Mouse (Mus musculus) natural killer cell, adult 2 months (primary cell): ENCODE results near the gene Rgl3.
A peak's percentile ranks its signal among the peaks of the same experiment; 100 is the strongest.

Source experiments
- DNase-seq, 2 experiments: peaks; one replicate each; pipeline ENCODE4 v3.0.0; 2022; ENCODE audit warnings: low spot score in 2 of 2

Gene Rgl3

DNA sequence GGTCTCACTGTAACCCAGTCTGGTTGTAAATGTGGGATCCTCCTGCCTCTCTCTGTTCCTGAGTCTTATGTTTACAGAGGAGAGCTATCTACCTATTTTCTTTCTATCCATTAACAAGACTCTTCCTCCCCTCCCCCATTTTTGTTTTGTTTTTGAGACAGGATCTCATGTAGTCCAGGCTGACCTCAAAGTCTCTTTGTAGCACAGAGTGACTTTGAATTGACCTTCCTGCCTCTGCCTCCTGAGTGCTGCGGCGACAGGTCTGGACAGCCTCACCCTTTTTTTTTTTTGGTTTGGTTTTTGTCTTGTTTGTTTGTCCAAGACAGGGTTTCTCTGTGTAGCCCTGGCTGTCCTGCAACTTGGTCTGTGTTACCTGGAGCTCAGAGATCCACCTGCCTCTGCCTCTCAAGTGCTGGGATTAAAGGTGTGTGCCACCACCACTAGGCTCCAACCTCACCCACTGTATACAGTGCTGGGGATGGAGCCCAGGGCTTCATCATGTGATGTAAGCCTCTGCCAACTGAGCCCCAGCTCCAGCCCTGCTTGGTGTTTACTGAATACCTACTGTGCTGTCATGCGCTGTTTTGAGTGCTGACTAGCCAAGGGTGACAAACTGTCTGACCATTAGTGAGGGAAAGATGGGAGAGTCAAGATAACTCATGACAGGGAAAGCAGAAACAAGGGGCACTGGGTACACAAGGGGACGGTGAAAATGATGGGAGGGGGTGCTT lies 10.7 kb downstream of the Rgl3 start:
- no peak for DNase-seq

DNA sequence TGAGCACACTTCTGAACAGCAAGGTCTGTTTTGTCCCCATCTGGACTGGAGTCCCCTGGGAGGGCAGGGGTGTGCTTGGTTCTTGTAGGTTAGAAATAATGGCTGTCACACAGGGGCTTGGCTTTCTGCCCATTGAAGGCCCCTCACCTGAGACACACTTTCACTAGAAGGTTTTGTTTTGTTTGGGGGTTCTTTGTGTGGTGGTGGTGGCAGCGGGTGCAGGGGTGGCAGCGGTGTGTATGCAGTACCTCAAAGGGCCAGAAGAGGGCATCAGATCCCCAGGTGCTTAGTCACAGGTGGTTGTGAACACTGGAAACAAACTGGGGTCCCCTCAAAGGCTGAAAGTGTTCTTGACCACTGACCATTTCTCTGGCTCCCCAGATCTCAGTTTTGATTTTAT lies 11.3 kb downstream of the Rgl3 start:
- DNase-seq, result peak; percentile 19 to 48

DNA sequence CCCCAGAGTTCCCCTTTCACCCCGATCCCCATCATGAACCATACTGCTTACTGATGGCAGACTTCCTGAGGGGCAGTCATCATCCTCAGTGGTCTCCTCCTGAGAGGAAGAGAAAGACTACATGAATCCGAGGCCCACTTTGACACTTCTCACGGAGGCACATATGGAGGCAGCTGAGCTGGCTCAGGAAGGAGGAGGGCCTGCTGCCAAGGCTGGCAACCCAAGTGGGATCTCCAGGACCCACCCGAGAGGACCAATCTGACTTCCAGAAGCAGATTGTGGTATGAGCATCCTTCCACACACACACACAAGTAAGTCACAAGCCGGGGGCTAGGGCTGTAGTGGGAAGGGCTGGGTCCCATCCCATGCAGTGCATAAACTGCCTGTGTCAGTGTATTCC lies 11.9 kb downstream of the Rgl3 start:
- no peak for DNase-seq

DNA sequence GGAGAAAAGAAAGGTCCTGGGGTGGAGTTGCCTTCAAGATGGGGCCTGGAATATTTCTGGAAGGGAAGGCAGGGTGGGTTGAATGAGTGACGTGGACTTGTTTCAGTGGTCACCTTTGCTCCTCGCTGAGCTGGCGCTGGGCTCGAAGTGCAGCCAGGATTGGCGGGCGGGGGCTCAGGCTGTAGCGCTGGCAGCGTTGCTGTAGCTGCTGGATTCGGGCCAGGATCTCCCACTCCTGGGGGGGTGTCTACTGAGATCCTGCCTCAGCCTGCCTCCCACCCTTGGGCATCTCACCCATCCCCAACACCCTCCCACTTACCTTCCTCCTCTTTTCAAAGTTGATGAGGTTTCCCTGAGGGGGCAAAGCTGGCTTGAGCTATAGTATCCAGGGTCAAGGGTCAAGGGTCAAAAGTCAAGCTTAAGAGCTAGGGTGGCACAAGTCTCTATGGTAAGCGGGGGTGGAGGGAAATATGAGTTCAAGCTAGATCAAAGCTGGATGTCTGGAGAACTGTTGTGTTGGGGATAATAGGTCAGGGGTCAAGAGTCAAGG lies 12.5 kb downstream of the Rgl3 start:
- DNase-seq, result no peak

DNA sequence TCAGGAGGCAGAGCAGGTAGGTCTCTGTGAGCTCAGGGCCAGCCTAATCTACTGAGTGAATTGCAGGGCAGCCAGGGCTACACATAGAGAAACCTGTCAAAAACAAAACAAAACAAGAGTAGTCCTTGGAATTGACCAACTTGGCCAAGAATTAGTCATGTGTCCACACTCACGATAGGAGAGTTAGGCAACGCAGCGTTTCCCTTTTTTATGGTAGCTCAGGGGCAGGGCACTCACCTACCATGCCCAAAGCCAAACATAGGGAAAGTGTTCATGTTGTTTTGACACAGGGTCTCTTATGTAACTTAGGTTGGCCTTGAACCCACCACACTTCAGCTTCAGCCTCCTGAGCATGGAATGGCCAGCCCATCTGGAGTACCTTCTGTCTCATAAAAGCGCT lies 19.9 kb downstream of the Rgl3 start:
- DNase-seq, result no peak

DNA sequence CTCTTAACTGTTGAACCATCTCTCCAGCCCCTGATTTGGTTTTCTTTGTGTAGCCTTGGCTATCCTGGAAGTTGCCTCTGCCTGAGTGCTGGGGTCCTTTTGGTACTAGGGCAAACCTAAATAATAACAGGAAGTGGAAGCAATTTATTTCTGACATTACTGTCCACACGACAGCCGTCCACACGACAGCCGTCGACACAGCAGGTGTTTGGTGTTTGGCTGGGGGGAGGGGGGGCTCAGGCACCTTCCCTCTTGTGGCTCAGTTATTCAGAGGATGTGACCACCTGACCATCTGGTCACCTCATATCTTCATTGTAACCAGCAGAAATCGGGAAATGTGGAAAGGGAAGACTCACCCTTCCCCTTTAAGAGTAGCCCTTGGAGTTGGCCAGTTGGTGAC lies 20.4 kb downstream of the Rgl3 start:
- DNase-seq, result no peak

DNA sequence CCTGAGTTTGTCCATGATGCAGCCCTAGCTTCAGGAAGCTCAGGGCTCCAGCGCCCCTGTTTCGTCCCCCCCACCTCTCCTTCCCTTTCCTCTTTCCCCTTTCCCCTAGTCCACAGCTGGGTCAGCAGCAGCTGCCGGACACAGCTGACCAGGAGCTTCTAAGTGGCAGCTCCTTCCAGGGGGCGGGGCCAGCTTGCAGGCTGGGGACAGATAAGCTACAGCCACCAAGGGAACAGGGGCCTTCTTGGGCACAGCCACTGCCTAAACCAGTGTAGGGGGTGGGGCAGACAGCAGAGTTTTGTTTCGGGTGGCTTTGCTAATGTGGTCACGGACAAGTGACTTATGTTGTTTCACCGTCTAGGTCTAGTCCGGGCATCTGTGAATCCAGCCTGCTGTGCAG lies 25.8 kb downstream of the Rgl3 start, which contains the start of gene Epor:
Gene Epor (minus strand): TSS at position 90 of the 400 bp plus-strand sequence.
- DNase-seq, result no peak

DNA sequence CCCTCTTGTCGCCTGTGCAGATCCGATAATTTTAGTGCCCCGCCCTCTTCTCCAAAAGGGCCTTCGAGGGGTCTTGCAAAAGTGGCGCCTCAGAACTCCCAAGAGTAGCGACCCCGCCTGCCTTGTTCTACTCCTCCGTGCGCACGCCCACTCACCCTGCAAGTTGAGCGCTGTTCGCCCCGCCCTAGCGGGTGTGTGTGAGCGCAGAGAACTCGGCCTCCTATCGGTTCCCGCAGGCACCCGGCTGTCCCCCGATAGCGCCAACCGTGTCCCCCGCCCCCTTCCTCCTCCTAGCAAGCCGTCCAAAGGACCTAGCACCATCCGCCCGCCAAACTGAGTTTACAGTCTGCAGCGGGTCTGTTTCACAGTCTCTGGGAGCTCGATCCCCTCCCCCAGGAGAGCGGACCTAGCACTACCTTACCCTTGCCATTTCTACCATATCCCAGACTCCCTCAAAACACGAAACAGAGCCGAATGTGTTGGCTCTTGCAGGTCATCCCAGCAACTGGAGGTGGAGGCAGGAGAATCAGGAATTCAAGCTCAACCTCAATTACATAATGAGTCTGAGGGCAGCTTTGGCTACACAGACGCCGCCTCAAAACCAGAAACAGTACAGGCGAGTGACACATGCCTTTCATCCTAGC lies 26.7 kb downstream of the Rgl3 start:
- DNase-seq, result peak; percentile 32 to 44

DNA sequence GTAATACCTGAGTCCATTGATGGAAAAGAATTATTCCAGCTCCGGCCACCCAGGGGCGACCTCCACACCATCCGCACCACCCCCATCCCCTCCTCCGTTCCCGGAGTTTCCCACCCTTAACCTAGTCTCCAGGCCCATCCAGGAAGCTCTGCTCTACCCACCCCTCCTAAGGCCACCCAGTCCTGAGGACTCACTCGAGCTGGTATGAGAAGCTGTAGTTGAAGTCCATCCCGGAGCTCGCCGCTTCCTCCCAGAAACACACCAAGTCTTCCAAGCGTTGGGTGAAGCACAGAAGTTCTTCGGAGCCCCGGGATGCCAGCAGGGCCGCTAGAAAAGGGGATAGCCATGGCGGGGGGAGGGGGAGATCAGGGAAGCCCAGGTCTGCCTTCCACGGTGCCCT lies 27.2 kb downstream of the Rgl3 start:
- no peak for DNase-seq

DNA sequence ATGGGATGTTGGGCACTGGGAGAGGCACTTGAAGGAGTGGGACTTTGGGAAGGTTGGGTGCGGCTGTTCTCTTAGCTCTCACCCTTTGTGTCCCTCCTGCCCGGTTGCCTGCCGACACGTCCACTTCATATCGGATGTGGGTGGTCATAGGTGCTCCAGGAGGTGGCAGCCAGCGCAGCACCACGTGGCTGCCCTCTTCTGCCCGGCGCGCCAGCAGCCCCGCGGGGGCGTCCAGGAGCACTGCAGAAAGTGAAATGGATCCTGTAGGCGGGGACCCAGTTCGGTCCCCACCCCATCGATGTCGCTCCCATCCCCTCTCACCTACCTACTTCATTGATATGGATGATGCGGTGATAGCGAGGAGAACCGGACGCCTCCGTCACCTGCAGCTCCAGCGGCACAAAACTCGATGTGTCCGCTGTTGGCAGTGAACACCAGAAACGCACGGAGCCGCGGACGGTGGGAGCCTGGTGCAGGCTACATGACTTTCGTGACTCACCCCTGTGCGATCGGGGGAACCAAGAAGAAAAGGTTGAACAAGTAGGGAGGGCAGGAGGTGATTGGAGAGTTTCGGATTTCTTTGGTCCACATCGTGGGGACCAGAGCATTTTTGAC lies 27.8 kb downstream of the Rgl3 start:
- no peak for DNase-seq

DNA sequence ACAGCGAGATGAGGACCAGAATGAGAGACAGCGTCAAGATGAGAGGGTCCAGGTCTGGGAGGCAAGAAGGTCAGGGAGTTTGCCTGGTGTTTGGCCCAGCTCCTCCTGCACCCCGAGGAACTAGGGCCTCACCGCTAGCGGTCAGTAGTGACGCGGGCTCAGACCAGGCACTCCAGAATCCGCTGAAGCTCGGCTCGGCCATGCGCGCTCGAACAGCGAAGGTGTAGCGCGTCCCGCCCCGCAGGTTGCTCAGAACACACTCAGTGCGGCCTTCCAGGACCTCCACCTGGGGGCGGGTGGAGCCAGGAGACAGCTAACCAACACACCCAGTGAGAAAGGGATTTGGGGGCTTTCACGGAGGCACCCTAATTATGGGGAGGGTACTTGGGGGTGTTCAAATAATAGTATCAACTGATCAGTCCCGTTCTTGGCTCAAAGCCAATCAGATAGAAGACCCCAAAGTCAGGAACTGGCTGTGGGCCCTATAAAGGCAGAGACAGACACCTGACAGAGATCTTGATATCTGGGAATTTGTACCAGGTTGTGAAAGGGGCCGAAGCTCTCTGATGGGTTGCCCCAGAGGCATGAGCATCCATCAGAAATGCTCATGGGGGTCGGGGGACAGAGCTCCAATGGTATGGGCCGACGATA lies 28.6 kb downstream of the Rgl3 start:
- DNase-seq, result no peak

DNA sequence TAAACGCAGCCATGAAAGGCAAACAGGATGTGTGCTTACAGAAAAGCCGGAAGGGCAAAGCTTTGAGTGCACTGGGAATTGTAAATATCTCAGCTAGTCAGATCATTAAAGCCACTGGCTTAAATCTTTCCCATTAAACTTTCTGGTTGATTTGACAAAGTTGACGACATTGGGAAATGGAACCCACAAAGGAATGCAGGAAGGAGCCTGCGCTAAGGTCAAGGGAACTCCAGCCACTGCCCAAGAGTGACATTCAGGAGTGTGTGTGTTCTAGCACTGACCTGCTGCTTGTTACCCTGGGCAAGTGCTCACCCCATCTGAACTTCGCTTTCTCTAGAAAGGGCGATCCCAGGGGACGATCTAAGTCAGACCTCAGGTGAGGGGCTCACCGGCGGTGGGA lies 29.1 kb downstream of the Rgl3 start:
- DNase-seq, result no peak

DNA sequence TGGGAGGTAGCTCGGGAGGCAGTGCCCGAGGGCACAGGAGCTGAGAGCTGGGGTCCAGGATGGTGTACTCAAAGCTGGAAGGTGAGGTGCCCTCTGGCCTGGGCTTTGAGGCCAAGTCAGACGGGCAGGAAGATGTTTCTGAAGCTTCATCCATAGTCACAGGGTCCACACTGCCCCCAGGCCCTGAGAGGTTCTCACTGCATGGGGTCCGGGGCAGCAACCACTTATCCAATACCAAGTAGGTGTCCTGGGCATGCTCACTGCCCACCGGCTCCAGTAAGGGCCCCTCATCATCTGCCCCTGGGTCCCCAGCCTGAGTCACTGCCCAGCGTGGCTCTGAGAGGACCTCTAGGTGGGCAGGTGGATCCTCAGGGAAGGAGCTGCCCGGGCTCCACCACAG lies 30.0 kb downstream of the Rgl3 start:
- DNase-seq, result no peak

DNA sequence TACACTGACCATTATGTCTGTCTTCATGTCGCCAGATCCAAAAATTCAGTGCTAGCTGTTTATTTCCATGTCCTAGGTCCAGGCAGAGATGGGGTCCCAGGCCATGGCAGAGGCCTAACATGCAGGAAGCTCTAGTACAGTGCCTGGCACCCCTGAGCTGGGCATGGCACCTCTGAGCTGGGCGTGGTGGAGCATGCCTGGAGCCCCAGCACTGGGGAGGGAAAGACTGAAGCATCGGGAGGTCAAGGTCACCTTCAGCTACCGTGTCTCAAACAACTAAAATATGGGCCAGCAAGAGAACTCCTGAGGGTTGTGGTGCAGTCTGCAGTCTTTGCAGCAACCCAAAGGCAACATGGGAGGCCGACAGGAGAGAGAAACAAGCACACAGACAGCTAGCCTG lies 30.9 kb downstream of the Rgl3 start:
- DNase-seq, result no peak

DNA sequence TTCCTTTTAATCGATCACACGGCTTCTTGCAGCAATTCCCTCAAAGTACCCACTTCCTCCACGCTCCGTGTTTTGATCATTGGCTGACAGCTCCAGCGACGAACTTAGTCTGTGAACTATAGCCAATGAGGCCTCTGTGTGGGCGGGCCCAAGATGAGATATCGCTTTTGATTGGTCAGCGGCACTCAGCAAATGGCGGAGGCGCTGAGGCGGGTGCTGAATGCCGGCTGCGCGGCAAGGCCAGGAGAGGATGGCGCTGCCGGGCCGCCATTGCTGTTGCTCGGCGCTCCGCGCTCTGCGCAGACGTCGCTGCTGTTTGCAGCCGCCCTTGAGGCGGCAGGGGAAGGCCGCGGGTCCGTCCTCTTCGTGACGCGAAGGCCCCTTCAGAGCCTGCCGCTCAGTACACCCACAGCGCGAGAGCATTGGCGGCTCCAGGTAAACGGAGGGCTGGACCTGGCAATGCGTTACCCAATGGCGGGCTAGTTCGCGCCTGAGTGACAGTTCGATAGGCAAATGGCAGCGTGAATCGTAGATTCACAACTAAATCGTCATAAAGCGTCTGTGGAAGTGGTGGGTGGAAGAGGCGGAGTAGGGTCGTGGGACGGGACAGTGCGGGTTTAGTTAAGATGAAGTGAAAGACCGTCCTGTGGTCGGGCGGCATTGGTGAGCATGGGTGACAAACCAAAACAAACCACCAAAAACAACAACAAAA lies 33.5 kb downstream of the Rgl3 start, which contains the start of gene Swsap1:
Gene Swsap1 (plus strand): TSS at position 186 of the 712 bp plus-strand sequence.
- peak; percentile 98 to 99 for DNase-seq

DNA sequence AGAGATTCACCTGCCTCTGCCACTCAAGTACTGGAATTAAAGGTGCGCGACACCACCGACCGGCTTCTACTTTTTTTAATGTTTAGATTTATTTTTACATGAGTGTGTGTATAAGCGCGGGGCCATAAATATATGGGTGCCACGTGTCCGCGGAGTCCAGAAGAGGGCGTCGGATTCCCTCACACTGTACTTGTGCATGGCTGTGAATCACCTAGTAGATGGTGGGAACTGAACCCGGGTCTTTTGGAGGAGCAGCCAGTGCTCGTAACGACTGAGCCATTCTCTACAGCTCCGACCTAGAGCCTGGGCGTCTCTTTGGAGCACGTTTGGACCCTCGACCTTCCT lies 34.0 kb downstream of the Rgl3 start:
- no peak for DNase-seq

DNA sequence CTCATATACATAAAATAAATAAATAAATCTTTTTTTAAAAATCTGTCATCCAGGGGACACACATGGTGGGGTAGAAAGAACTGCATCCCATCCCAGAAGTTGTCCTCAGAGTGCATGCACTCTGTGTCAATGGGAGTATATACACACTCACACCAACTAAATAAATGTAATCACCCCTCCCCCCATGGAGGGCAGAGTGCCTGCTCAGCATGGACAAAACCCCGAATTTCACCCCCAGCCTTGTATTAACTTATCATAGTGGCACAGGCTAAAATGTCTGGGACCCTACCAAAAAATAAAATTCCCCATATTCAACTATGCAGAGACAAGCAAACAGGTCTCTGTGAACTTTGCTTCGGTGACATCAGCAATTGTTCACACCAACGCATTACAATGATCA lies 34.6 kb downstream of the Rgl3 start:
- DNase-seq, result no peak

DNA sequence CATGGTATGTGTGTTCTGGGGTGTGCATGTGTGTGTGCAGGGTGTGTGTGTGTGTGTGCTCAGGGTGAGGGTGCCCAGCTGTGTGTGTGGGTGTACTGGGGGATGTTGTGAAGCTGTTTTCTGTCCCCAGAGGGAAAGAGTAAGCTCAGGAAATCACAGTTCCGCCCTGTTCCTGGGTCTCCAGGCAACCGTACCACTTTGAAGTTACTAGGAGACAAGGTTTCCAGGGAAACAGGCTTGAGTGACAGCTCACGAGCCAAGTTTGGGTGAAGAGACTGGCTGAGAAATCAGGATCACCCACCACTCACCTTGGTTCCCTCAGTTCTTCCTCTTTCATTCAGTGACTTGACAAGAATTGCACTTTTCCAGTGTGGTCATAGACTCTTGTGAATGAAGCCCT lies 35.6 kb downstream of the Rgl3 start:
- DNase-seq, result no peak

DNA sequence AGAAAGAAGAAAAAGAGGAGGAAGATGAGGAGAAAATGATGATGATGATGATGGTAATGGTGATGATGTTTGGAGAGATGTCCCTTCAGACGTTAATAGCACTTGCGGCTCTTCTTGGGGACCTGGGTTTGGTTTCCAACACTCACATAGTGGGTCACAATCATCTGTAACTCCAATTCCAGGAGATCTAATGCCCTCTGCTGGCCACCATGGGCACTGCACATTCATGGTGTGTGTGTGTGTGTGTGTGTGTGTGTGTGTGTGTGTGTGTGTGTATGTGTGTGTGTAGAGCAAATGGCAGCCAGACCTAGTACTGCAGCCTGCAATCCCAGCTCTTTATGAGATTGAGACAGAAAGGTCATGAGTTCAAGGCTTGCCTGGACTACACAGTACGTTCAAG lies 37.3 kb downstream of the Rgl3 start:
- peak; percentile 24 to 28 for DNase-seq

DNA sequence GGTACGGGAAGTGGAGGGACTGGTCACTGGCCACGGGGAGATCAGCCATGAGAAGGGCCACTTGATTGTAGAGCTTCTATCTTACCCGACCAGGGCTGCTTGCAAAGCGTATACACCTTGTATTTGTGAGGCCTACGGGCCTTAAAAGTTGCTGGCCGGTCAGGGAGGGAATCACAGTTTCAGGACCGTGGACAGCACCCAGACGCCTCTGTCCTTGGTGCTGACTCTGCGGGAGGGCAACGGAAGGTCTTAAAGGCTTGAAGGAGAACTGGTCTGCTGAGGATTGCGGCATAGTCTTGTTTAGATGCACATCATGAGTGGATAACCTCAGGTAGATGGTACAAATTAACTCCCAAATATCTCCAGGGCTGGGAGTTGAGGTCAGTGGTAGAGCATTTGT lies 38.9 kb downstream of the Rgl3 start:
- peak; percentile 53 to 69 for DNase-seq

DNA sequence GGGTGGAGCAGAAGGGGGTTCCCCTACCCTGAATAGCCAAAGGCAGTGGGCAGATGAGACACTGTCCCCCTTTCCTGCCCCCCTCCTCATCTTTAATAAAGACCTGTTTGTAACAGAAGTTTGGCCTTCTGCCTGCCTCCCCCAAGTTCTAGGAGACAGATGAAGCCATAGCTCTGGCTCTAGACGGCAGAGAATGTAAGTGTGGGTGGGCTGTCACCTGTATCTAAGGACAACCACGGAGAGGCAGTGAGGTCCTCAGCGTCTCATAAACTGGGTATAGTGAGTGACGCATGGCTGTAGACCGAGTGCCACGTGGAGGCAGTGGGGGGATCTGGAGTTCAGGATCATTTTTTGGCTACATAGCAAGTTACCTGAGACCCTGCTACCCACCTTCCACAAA lies 40.5 kb downstream of the Rgl3 start:
- no peak for DNase-seq

DNA sequence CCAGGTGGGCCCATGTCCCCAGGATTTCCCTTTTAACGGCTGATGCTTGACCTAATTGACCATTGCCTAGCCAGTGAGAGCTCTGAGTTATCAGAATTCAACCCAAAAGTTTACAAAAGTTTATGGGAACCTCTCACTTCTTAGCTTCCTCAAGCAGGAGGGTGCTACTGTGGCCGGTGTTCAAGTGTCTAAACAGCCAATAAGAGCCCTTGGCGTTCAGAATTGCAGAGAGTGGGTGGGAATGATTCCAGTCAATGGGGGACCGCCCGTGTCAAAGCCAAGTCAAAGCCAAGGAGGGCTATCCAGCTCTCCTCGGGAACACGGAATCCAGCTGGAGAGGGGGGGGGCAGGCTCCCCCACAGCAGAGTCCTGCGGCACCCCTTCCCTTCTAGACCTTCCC lies 41.1 kb downstream of the Rgl3 start:
- DNase-seq, result no peak
